Mouse (Mus musculus) midbrain, embryonic 16.5 days (tissue): ENCODE data around the gene Amer3. TPM values are rescaled to one million over a fixed set of nuclear protein-coding genes. Genes with fewer than 3 reads are reported as not detected.
"Not testable (repeated sequence)": the region's sequence is repeated elsewhere in the genome, so short reads cannot be mapped to it uniquely, and the experiment has no call there.

Experiments used
- ATAC-seq: fragments of 200-750 bp; cut with Nextera tagmentation; 2 replicates; pipeline ENCODE4 v1.8.0; 2017; ENCODE audit warnings: moderate TSS enrichment
- H3K27ac ChIP-seq: fragments of 300-500 bp; sonication (generic); 2 replicates; pipeline ENCODE4 v1.5.1; 2014; ENCODE audit warnings: mild to moderate bottlenecking, low read length, mixed read lengths
- H3K27me3 ChIP-seq: fragments of 300-500 bp; sonication (generic); 2 replicates; pipeline ENCODE4 v1.6.1; 2014; ENCODE audit warnings: low read depth, low read length, mixed read lengths; ENCODE audit not compliant: control insufficient read depth, insufficient read depth
- H3K36me3 ChIP-seq: fragments of 300-500 bp; sonication (generic); 2 replicates; pipeline ENCODE4 v1.6.1; 2014; ENCODE audit warnings: mild to moderate bottlenecking, low read length, moderate library complexity, mixed read lengths; ENCODE audit not compliant: control insufficient read depth, insufficient read depth
- H3K4me1 ChIP-seq: fragments of 300-500 bp; sonication (generic); 2 replicates; pipeline ENCODE4 v1.6.1; 2014; ENCODE audit warnings: mild to moderate bottlenecking, low read length, mixed read lengths; ENCODE audit not compliant: control insufficient read depth, insufficient read depth
- H3K4me2 ChIP-seq: fragments of 300-500 bp; sonication (generic); 2 replicates; pipeline ENCODE4 v1.6.1; 2014; ENCODE audit warnings: mild to moderate bottlenecking, low read length, mixed read lengths
- H3K4me3 ChIP-seq: fragments of 300-500 bp; sonication (generic); 2 replicates; pipeline ENCODE4 v1.5.1; 2014; ENCODE audit warnings: low read depth, mild to moderate bottlenecking, low read length, moderate library complexity, mixed read lengths
- H3K9ac ChIP-seq: fragments of 300-500 bp; sonication (generic); 2 replicates; pipeline ENCODE4 v1.6.1; 2014; ENCODE audit warnings: low read depth, low read length, mixed read lengths
- H3K9me3 ChIP-seq: fragments of 300-500 bp; sonication (generic); replicated peaks from 2 replicates; pipeline ENCODE4 v1.6.1; 2014; ENCODE audit warnings: mild to moderate bottlenecking, low read length, mixed read lengths; ENCODE audit not compliant: control insufficient read depth, poor library complexity, severe bottlenecking
- WGBS: fragments of 180-500 bp; shearing (Covaris S2); extraction: QIAGEN DNeasy Blood & Tissue Kit; methylation state at CpG from one replicate; pipeline ENCODE4 v1.1.7; 2014; 5-methylcytosine and 5-hydroxymethylcytosine counted together
- polyA plus RNA-seq: library from polyadenylated mRNA; unstranded; fragments of >200 nt; fragmentation: Nextera tagmentation; extraction: Ambion mirVana; gene quantifications from 2 replicates; pipeline ENCODE4 v1.2.1, GENCODE M21; 2015

Amer3 gene
- 36.9 and 38.1 TPM in 2 replicates for polyA plus RNA-seq

DNA sequence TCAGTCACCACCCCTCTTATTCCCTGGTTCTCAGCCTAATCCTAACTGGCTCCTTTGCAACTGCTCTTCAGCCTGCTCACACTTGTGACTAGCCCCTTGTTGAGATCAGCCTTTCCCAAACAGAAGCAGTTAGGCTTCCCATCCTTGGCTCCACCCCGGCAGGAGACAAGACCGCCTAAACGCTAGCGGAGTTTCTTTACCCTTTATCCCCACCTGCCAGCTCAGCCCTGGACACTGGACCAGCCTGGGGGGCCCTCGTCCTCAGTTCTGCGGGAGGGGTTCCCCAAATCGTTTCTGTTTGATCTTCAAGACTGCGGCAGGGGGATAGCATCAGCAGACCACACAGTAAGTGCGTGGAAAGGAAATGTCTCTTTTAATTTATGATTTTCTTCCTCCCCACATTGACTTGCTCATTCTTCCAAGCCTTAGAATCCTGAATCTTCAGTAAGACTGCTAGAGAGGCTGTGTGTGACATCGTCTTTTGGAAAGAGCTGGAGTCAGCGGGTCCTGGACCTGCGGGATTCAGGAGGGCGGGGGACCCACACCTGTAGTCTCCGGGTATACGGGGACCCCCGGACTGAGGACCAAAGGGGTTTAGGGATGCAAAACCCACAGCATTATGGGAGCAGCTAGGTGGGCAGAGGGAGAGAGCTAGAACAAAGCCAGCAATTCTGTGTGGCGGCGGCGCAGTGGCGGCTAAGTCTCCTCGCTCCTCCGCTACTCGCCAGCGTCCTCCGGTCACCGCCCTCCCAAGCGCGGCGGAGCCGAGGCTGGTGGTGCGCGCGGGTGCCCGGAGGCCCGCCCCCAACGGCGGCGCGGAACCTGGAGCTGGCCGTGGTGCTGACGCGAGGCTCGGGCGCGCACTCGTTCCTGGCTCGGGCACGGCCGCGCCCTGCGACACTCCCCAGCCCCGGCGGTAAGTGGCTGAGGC lies at the start of gene Amer3:
Amer3 (plus strand) TSS at position 807 of the 931 bp plus-strand sequence.
- peaks cover 31% of the 10 kb centered on the region for H3K4me1 ChIP-seq
- peak; percentile 95 for ATAC-seq
- H3K9me3 ChIP-seq: no peaks in the 10 kb centered on the region
- H3K36me3 ChIP-seq: no peaks in the 10 kb centered on the region
- H3K9ac ChIP-seq: peak within 1 kb of the TSS; percentile 91
- WGBS: under 1% methylated on average over 37 of the region's 53 CpGs
- no peaks in the 10 kb centered on the region; the same call in 1 of the 2 replicates for H3K27me3 ChIP-seq
- H3K4me2 ChIP-seq: peak within 1 kb of the TSS; percentile 92
- H3K4me3 ChIP-seq: peak within 1 kb of the TSS; percentile 69
- peak within 1 kb of the TSS; percentile 95 for H3K27ac ChIP-seq

DNA sequence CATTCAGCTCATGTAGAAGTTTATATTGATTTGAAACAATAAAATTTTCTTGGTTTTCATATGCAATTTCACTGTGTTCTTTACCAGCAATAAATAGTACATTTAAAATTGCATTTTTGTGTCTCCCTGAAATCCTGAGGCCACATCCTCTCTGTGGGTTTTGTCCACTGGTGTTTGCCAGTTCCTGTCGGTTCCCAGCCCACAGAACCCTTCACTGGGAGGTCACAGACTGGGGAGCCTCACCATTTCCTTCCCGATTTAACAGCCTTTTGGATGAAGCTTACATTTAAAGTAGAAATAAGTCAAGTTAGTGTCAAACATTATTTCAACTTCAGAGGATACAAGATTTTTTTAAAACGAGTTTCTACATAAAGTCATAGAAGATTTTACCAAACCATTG lies 44.9 kb upstream of the Amer3 start:
- not testable (repeated sequence) for H3K36me3 ChIP-seq, ATAC-seq
- WGBS: 58% methylated on average over 3 of the region's 3 CpGs

DNA sequence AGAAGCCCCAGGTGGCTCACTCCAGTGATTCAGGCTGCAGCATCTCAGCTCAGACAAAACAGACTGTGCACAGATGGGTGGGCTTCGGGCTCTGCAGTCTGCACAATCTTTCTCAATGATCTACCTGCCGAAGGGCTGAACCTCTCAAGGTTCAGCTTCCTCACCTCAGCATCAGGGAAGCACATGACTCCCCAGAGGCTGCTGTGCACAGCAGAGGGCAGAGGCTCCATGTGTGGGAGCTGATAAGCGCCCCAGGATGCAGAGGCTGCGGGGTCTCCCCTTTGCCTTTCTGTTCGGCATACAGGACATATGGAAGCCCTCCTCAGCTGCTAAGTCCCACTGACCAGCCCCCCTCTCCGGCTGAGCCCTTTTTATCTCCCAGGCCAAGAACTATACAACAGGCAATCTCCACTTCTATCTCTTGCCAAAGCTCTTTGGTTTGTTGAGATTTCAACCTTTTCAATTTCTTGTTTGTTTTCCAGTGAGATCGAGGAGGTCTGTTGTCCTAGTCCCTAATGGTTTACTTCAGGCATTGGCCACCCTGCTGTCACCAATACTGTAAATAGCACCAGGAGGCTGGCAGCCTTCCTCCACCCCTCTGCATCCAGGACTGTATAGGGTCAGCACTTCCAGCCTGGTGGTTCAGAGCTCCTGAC lies 44.3 kb upstream of the Amer3 start, which contains the start of gene Cfc1:
Cfc1 (plus strand) TSS at position 606 of the 656 bp plus-strand sequence.
- Histone ChIP-seq H3K4me3 (peak within 1 kb of the TSS; percentile 37; the same call in 1 of the 2 replicates), H3K4me2 (peak within 1 kb of the TSS; percentile 69), H3K27me3 (peaks cover 24% of the 10 kb centered on the region)
- not testable (repeated sequence) for H3K9ac ChIP-seq, H3K36me3 ChIP-seq, H3K9me3 ChIP-seq, H3K27ac ChIP-seq, H3K4me1 ChIP-seq, ATAC-seq
- 30% methylated on average over 7 of the region's 7 CpGs for WGBS

More for the DNA sequence above, 44.9 kb upstream of the Amer3 start:
- H3K4me3 ChIP-seq, H3K27ac ChIP-seq, H3K4me1 ChIP-seq, H3K4me2 ChIP-seq, H3K9ac ChIP-seq, H3K9me3 ChIP-seq: not testable (repeated sequence)
- H3K27me3 ChIP-seq: peaks cover 24% of the 10 kb centered on the region

DNA sequence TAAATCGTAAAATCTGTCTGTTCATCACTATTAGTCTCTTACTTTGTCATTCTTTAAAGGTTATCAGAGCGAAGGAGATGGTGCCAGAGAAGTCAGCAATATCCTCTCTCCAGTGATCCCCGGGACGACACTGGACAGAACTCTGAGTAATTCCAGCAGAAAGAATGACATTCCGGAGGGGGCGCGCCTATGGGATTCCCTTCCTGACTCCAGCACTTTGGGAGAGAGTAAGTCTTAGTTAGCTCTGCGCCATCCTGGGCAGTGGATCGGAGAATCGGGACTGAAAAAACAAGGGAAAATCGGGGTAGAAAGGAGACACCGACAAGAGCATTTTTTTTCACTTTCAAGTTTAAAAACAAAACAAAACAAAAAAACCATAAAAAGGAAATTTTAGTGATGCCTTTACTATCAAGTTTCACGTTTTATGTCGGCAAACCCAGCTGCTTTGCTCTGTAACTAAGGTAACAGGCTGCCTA lies 43.1 kb upstream of the Amer3 start:
- Histone ChIP-seq H3K4me3 (peak overlapping the region; percentile 37), H3K4me2 (peak overlapping the region; percentile 69), H3K27me3 (peaks cover 24% of the 10 kb centered on the region), H3K9ac (no peak overlapping the region; the same call in 1 of the 2 replicates), H3K36me3 (no peaks in the 10 kb centered on the region), H3K9me3 (no peaks in the 10 kb centered on the region), H3K27ac (no peak overlapping the region), H3K4me1 (peaks cover 9% of the 10 kb centered on the region; the same call in 1 of the 2 replicates)
- 3% methylated on average over 14 of the region's 14 CpGs for WGBS
- ATAC-seq: no peak

GRCm38 (mm10) chr1:34536767-34537485 lies 42.5 kb upstream of the Amer3 start:
- peaks cover 9% of the 10 kb centered on the region; the same call in 1 of the 2 replicates for H3K4me1 ChIP-seq
- peak overlapping the region; percentile 69 for H3K4me2 ChIP-seq
- H3K4me3 ChIP-seq: peak overlapping the region; percentile 37
- H3K27me3 ChIP-seq: peaks cover 24% of the 10 kb centered on the region
- H3K27ac ChIP-seq: no peak overlapping the region
- peak; percentile 72 for ATAC-seq
- WGBS: 2% methylated on average over 16 of the region's 16 CpGs
- H3K36me3 ChIP-seq: no peaks in the 10 kb centered on the region
- H3K9me3 ChIP-seq: no peaks in the 10 kb centered on the region
- peak overlapping the region; percentile 46; the same call in 1 of the 2 replicates for H3K9ac ChIP-seq

GRCm38 (mm10) chr1:34547074-34547473 lies 32.4 kb upstream of the Amer3 start:
- Histone ChIP-seq H3K4me3 (no peak overlapping the region), H3K27ac (no peak overlapping the region), H3K4me1 (no peaks in the 10 kb centered on the region), H3K9me3 (peaks cover 4% of the 10 kb centered on the region; the same call in 1 of the 2 replicates), H3K4me2 (no peak overlapping the region), H3K27me3 (no peaks in the 10 kb centered on the region), H3K9ac (no peak overlapping the region), H3K36me3 (no peaks in the 10 kb centered on the region)
- no peak for ATAC-seq
- 76% methylated on average over 1 of the region's 1 CpGs for WGBS

GRCm38 (mm10) chr1:34553690-34554089 lies 25.8 kb upstream of the Amer3 start:
- no peak for ATAC-seq
- Histone ChIP-seq H3K4me3 (no peak overlapping the region), H3K27me3 (no peaks in the 10 kb centered on the region), H3K4me1 (no peaks in the 10 kb centered on the region), H3K27ac (no peak overlapping the region), H3K4me2 (no peak overlapping the region), H3K9ac (no peak overlapping the region), H3K36me3 (no peaks in the 10 kb centered on the region), H3K9me3 (peaks cover 4% of the 10 kb centered on the region; the same call in 1 of the 2 replicates)
- 87% methylated on average over 1 of the region's 1 CpGs for WGBS

DNA sequence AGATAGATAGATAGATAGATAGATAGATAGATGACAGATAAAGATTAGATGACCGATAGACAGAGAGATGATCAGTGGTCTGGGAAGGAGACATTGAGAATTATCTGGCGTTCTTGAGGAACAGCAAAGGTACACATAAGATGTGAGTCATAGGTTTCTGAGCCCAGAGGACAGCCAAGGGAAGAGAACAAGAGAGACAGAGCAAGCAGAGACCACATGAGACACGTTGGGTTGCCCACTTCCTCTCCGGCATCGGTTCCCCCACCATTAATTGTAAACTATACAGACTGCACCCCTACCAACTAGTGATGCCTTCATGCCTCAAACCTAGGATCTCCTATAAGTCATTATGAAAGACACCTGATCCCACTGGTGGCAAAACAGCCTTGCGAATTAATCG lies 25.2 kb upstream of the Amer3 start:
- no peak for ATAC-seq
- 92% methylated on average over 7 of the region's 7 CpGs for WGBS
- H3K9ac ChIP-seq: no peak overlapping the region

More for the DNA sequence above, 25.2 kb upstream of the Amer3 start:
- no peak overlapping the region for H3K4me2 ChIP-seq
- H3K27ac ChIP-seq: no peak overlapping the region
- no peaks in the 10 kb centered on the region for H3K36me3 ChIP-seq
- no peaks in the 10 kb centered on the region for H3K9me3 ChIP-seq
- no peaks in the 10 kb centered on the region for H3K4me1 ChIP-seq
- no peaks in the 10 kb centered on the region for H3K27me3 ChIP-seq
- no peak overlapping the region for H3K4me3 ChIP-seq
